ENCODE assay signal across 7 mouse cellular contexts in genomic region chr8:120369956-120370355, GRCm38 (mm10).
DNase-seq lines count a peak whose midpoint lies in the region; ATAC-seq lines count a peak whose summit lies in the region.

No protein-coding gene starts in this region.

- no peak overlapping the region for H3K4me2 ChIP-seq in kidney, embryonic 14.5 days (replicated peaks; ENCODE audit: low read depth, low read length)

- H3K27ac ChIP-seq in kidney, embryonic 14.5 days (ENCODE audit: low read depth, low read length): peak overlapping the region; percentile 65; the same call in 1 of the 2 replicates

- no peak overlapping the region for H3K4me3 ChIP-seq in kidney, embryonic 14.5 days (ENCODE audit: low read length)

- WGBS in kidney, embryonic 14.5 days: 60% methylated on average over 7 of the region's 7 CpGs

- H3K36me3 ChIP-seq in kidney, embryonic 14.5 days (ENCODE audit: control insufficient read depth, insufficient read depth, low read length): no peaks in the 10 kb centered on the region

- ATAC-seq in kidney, embryonic 14.5 days (ENCODE audit: low FRiP score, low TSS enrichment): no peak
- ATAC-seq in monocyte, adult 5-6 weeks (replicated peaks; ENCODE audit: insufficient number of reproducible peaks, low FRiP score, low TSS enrichment, poor library complexity, severe bottlenecking): no peak

- DNase-seq in 3134 (ENCODE audit: extremely low read depth, insufficient read length, low spot score): peak; percentile 41
- DNase-seq in 416B (ENCODE audit: low read depth): peak; percentile 100
- DNase-seq in gastrocnemius, postnatal 25 days: peak; percentile 67
- peak; percentile 89 for DNase-seq in lung, postnatal 36 days
- no peak for DNase-seq in thymus, postnatal 14 days

- H3K27me3 ChIP-seq in kidney, embryonic 14.5 days (ENCODE audit: control insufficient read depth, insufficient read depth, low read length): no peaks in the 10 kb centered on the region

- no peaks in the 10 kb centered on the region for H3K9me3 ChIP-seq in kidney, embryonic 14.5 days (ENCODE audit: control insufficient read depth, low read length)

- no peak overlapping the region for H3K9ac ChIP-seq in kidney, embryonic 14.5 days (ENCODE audit: low read depth, low read length)

- H3K4me1 ChIP-seq in kidney, embryonic 14.5 days (ENCODE audit: control insufficient read depth, insufficient read depth, low read length): peaks cover 67% of the 10 kb centered on the region
